Mouse (Mus musculus): ENCODE data around the gene Zbed6.

Gene Zbed6

GRCm38 (mm10) chr1:133662941-133663340, 2.3 kb upstream of the Zbed6 start:
- DNase-seq = no peak

DNA sequence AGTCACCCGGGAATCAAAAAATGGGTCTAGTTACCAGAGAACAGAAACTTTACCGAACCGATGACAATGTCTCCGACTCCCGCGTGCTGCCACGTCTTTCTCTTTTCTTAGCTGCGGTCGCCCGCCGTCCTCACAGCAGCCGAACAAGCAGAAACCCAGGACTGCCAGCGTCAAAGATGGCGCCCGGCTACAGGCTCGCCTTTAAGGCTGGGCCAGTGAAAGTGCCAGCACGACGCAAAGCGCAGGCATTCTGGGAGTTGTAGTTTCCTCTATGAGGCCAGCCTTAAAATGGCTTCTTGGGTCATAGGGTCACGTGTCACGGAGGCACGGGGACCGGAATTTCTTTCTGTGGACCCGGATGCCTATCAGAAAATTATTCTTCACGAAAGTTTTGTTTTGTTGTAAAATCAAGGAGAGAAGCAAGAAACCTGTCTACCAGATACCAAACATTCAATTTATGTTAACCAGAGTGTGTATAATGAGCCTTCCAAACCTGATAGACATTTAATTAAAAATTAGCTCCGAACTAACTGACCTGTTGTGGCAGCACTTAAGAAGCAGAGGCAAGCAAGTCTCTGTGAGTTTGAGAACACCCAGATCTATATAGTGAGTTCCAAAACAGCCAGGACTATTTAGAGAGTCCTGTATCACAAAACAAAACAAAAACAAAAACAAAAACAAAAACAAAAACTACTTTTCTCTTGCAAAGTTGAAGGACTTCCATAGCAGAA, 683 bp upstream of the Zbed6 start, which contains the start of gene Gm38394:
TSS of gene Gm38394 (minus strand) at position 116 of the 731 bp plus-strand sequence.
- peak; percentile 85 for DNase-seq

- DNase-seq = no peak
Measured at GRCm38 (mm10) chr1:133658878-133659277, 1.8 kb downstream of the Zbed6 start.

DNA sequence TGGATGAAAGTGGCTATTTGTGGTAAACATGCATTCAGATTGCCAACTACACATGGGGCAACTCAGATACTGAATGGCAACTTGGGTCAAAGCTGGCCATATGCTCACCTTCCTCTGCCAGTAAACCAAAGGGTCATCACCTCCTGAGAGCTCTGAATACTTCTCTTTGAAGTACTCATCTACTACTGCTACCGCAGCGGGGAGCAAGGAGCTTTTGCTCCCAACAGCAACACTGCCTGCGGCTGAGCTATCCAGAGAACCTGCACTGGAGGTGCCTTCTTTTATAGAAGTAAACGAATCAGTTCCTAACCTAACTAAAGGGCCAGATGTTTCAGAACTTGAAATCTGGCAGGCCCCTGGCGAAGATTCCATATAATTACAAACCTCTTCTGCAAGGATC, 3.9 kb downstream of the Zbed6 start:
- DNase-seq = no peak

GRCm38 (mm10) chr1:133653033-133653432, 7.7 kb downstream of the Zbed6 start:
- DNase-seq = no peak

DNA sequence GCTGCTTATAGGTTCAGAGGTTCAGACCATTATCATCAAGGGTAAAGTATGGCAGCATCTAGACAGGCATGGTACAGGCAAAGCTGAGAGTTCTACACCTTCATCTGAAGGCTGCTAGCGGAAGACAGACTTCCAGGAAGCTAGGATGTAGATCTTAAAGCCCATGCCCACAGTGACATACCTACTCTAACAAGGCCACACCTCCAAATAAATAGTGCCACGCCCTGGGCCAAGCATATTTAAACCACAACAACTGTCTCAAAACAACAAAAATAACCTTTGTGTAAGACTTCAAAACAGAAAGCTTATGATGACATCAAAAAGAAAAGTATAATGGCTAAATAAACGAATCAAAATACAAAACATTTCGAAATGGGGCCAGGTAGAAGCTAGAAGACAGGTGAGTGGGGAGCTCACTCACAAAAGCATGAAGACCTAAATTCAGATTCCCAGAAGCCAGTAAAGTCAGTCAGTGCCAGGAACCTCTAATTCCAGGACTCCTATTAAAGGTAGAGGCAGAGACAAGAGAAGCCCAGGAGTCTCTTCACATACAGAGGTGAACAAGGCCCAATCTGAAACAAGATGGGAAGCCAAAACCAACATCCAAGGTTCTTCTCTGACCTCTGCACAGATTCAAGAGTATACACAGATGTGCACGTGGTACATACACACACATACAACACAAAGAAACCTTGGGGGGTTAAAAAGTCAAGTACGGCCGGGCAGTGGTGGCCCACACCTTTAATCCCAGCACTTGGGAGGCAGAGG, 10.2 kb downstream of the Zbed6 start:
- no peak for DNase-seq

DNA sequence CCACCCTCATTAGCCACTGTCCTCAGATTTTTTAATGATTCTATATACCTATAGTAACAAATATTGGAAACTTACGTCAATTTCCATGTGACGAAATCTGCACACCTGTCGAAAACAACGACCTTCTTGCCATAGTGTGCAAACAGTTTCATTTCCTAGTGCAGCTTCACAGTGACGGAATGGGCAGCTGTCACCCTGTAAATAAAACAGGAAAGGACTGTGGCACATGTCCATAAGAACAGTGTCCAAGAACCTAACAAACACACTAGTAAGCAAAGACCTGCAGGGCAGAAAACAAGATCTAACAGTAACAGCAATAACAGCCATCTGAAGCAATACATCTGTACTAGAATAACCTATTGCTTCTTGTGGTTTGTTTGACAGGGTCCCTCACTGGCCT, 15.0 kb downstream of the Zbed6 start:
- no peak for DNase-seq

DNA sequence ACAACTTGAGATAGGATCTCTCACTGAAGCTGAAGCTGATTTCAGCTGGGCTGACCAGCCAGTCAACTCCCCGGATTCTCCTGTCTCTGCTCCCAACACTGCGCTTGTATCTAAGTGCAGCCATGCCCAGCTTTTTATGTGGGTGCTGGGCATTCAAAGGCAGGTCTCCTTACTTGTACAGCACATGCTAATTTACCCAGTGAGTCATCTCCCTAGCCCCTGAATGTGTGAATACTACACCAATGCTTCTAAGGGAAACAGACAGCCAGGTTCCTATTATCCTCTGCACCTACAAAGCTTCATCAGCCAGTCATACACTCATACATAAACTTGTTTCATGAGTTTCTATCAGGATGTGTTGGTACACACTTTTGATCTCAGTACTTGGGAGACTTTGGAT, 19.5 kb downstream of the Zbed6 start:
- DNase-seq = no peak

GRCm38 (mm10) chr1:133638517-133638916, 22.2 kb downstream of the Zbed6 start:
- no peak for DNase-seq

- DNase-seq = no peak
Measured at GRCm38 (mm10) chr1:133632168-133632567, 28.5 kb downstream of the Zbed6 start.

- DNase-seq = no peak
Measured at GRCm38 (mm10) chr1:133625052-133625451, 35.6 kb downstream of the Zbed6 start.

GRCm38 (mm10) chr1:133618311-133618710, 42.4 kb downstream of the Zbed6 start:
- DNase-seq = no peak

GRCm38 (mm10) chr1:133617908-133618307, 42.8 kb downstream of the Zbed6 start:
- no peak for DNase-seq

GRCm38 (mm10) chr1:133613817-133614216, 46.9 kb downstream of the Zbed6 start:
- no peak for DNase-seq

DNA sequence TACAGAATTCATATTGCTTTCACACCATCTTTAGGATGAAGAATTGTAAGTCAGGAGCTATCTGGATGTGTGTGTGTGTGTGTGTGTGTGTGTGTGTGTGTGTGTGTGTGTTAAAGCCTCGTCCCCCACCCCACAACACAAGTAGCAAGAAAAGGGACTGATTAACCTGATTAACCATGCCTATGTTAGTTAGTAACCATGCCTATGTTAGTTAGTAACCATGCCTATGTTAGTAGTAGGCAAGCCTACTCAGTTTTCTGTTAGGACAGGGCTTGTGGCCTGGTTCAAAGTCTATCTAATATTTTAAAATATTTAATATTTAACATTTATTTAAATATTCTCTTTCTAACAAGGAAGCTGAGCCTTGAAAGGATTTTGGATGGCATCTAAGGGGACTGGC, 49.2 kb downstream of the Zbed6 start:
- DNase-seq = no peak

DNA sequence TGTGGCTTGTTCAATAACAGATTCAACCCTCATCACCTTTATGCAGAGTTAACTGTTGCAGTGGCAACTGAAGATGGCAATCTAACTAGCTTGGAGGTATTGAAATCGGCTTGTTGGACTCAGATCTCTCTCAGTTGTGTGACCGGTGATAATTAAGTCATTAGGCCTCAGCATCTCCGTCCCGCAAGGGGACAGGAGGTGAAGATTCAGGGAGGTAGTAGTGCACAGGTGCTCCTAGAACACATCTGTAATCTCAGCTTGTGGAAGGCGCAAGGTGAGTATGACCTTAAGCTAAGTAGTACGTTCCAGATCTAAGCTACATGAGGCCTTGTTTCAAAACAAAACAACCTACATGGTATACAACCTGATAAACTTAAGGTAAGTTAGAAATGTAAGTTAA, 50.1 kb downstream of the Zbed6 start:
- no peak for DNase-seq

GRCm38 (mm10) chr1:133609771-133610502, 50.7 kb downstream of the Zbed6 start, which contains the start of gene Snrpe:
Snrpe (minus strand) TSS chr1:133610291.
- peak; percentile 99 for DNase-seq

Measured in right cerebral cortex, postnatal 4 days (tissue).